Mouse (Mus musculus): ENCODE measurements around the gene Denr. TPM values are rescaled to one million over a fixed set of nuclear protein-coding genes. Genes with fewer than 3 reads are reported as not detected.

Denr gene
- polyA plus RNA-seq, 1 experiment from 2014 or later, result 82.7 TPM

DNA sequence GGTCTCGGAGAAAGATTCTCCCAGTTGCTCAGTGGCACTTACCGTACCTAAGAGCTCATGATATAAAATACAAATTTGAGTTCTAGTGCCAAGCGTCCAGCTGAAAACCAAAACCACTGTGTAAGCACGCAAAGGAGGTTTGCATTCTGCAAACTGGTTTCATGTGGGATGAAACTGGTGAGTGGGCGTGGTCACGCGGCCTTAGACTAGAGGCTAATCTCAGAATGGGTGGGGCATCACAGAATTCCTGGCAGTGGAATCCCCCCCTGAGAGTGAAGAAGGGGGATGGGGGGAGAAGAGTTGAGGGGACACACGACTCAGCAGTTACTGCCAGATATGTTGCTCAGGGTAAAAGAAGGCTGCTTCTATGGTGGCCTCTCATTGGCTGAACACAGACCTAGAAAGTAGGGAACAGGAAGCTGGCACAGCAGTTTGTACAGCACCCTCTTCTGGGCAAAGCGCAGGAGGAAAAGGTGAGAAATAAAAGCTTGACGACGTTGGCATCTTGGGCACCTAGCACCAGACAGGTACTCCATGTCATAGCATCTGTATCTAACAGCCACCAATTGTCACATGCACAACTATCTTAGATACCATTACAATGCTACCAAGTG, 2.8 kb upstream of the Denr start:
- no peak for ATAC-seq
- WGBS, result 68% methylated on average over 11 of the region's 11 CpGs
- peaks cover 7% of the 10 kb centered on the region; the same call in 1 of the 2 replicates for H3K36me3 ChIP-seq (ENCODE audit: control insufficient read depth, insufficient read depth)

DNA sequence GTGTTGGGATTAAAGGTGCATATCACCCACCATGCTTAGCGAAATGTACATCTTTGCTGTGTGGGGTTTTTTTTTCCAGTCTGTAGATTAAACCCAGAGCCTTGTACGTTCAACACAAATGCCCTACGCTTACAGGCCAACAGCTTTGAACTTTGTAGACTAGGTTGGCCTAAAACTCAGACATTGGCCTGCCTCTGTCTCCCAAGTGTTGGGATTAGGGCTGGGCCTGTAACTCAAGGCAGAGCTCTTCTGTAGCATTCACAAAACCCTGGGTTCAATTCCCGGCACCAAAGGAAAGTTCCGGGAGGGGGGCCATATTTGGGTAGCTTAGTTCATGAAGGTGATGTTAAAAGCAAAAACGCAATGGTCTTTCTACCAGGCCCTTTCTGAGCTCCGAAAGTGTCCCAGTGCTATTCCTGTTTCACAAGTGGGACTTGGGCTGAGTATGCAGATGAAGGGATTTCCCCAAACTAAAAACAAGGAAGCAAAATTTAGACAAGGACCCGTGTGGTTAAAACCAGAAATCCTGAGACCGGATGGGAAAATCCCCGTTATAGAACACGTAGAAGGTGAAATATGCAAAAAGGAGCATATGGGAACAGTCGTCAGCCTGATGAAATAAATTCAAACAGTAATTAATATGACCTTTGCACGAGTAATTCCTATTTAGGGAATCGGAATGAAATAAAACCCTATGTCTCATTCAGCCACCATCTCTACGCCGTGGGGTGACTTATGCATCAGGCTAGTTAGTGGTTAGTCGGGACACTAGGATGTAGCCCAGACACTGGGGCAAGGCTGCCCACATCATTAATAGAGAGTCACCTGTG, 614 bp upstream of the Denr start:
- no peaks in the 10 kb centered on the region for H3K9me3 ChIP-seq (ENCODE audit: control insufficient read depth)
- no peak for ATAC-seq
- H3K4me3 ChIP-seq (ENCODE audit: low read depth, low read length), result 0 out of 2 replicates have a peak overlapping the region, but pooled peaks have one; percentile 96
- H3K4me2 ChIP-seq (replicated peaks; ENCODE audit: low read depth), result peak overlapping the region; percentile 31
- TF ChIP-seq CTCF (IDR thresholded peaks at IDR 0.05; ENCODE audit: low read depth), result no peak
- no peak overlapping the region for H3K9ac ChIP-seq (ENCODE audit: low read depth, low read length)
- no peaks in the 10 kb centered on the region for H3K4me1 ChIP-seq (replicated peaks; ENCODE audit: control insufficient read depth, insufficient read depth, low read length)
- WGBS, result 64% methylated on average over 17 of the region's 17 CpGs
- no peak overlapping the region for H3K27ac ChIP-seq (ENCODE audit: low read depth, low read length)
- H3K36me3 ChIP-seq (ENCODE audit: control insufficient read depth, insufficient read depth), result peaks cover 23% of the 10 kb centered on the region
- no peaks in the 10 kb centered on the region for H3K27me3 ChIP-seq (replicated peaks; ENCODE audit: control insufficient read depth, insufficient read depth, low read length)

More for the DNA sequence above, 2.8 kb upstream of the Denr start:
- Histone ChIP-seq H3K27ac (ENCODE audit: low read depth, low read length) (no peak overlapping the region), H3K4me1 (replicated peaks; ENCODE audit: control insufficient read depth, insufficient read depth, low read length) (no peaks in the 10 kb centered on the region), H3K9me3 (ENCODE audit: control insufficient read depth) (no peaks in the 10 kb centered on the region), H3K4me3 (ENCODE audit: low read depth, low read length) (no peak overlapping the region), H3K27me3 (replicated peaks; ENCODE audit: control insufficient read depth, insufficient read depth, low read length) (no peaks in the 10 kb centered on the region), H3K9ac (ENCODE audit: low read depth, low read length) (no peak overlapping the region), H3K4me2 (replicated peaks; ENCODE audit: low read depth) (no peak overlapping the region)
- peak; percentile 43 for TF ChIP-seq CTCF (IDR thresholded peaks at IDR 0.05; ENCODE audit: low read depth)

DNA sequence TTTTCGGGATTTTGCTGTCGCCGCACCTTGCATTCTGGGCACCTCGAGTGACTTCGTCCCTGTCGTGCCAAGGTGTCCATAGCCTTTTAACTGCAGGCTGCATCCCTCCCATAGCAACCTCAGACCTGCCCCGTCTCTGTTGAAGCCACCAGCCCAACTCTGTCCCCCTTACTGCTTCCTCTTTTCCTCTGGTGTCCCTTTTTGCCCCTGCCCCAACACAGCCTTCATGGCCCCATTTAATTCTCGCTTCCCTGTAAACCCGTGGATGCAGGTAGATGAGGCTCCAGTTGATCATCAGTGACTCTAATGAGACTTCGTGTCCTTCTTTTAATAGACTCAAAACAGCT, 629 bp downstream of the Denr start:
- no peaks in the 10 kb centered on the region for H3K4me1 ChIP-seq (replicated peaks; ENCODE audit: control insufficient read depth, insufficient read depth, low read length)
- peak overlapping the region; percentile 77 for H3K4me2 ChIP-seq (replicated peaks; ENCODE audit: low read depth)
- H3K4me3 ChIP-seq (ENCODE audit: low read depth, low read length), result peak overlapping the region; percentile 96
- H3K27me3 ChIP-seq (replicated peaks; ENCODE audit: control insufficient read depth, insufficient read depth, low read length), result no peaks in the 10 kb centered on the region
- TF ChIP-seq CTCF (IDR thresholded peaks at IDR 0.05; ENCODE audit: low read depth), result no peak
- H3K9me3 ChIP-seq (ENCODE audit: control insufficient read depth), result no peaks in the 10 kb centered on the region
- H3K27ac ChIP-seq (ENCODE audit: low read depth, low read length), result no peak overlapping the region
- H3K36me3 ChIP-seq (ENCODE audit: control insufficient read depth, insufficient read depth), result peaks cover 26% of the 10 kb centered on the region
- ATAC-seq, result no peak; the same call in 1 of the 2 replicates
- under 1% methylated on average over 10 of the region's 10 CpGs for WGBS
- peak overlapping the region; percentile 99 for H3K9ac ChIP-seq (ENCODE audit: low read depth, low read length)

GRCm38 (mm10) chr5:123914852-123915251, 7.9 kb downstream of the Denr start:
- H3K9ac ChIP-seq (ENCODE audit: low read depth, low read length), result no peak overlapping the region
- no peaks in the 10 kb centered on the region for H3K4me1 ChIP-seq (replicated peaks; ENCODE audit: control insufficient read depth, insufficient read depth, low read length)
- H3K27me3 ChIP-seq (replicated peaks; ENCODE audit: control insufficient read depth, insufficient read depth, low read length), result no peaks in the 10 kb centered on the region
- no peak overlapping the region for H3K4me2 ChIP-seq (replicated peaks; ENCODE audit: low read depth)
- H3K27ac ChIP-seq (ENCODE audit: low read depth, low read length), result no peak overlapping the region
- H3K36me3 ChIP-seq (ENCODE audit: control insufficient read depth, insufficient read depth), result peaks cover 46% of the 10 kb centered on the region
- no peak overlapping the region for H3K4me3 ChIP-seq (ENCODE audit: low read depth, low read length)
- ATAC-seq, result no peak
- H3K9me3 ChIP-seq (ENCODE audit: control insufficient read depth), result no peaks in the 10 kb centered on the region
- TF ChIP-seq CTCF (IDR thresholded peaks at IDR 0.05; ENCODE audit: low read depth), result no peak
- 90% methylated on average over 3 of the region's 3 CpGs for WGBS

DNA sequence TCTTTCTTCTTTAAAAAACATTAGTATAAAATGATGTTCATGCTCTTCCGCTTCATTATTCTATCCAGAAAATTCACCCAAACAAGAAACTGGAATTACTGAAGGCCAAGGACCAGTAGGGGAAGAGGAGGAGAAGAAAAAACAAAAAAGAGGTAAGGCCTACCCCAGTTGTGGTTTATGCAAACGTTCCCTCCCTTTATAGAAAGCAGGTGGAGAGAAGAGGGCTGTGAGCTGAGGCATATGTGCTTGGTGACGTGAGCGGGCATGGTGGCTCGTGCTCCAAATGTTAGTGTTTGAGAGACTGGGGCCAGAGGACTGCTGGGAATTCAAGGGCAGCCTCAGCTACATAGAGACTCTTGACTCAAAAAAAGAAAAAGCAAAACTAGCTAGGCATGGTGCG, 15.1 kb downstream of the Denr start:
- no peak for TF ChIP-seq CTCF (IDR thresholded peaks at IDR 0.05; ENCODE audit: low read depth)
- H3K36me3 ChIP-seq (ENCODE audit: control insufficient read depth, insufficient read depth), result peaks cover 79% of the 10 kb centered on the region
- H3K4me1 ChIP-seq (replicated peaks; ENCODE audit: control insufficient read depth, insufficient read depth, low read length), result no peaks in the 10 kb centered on the region
- H3K9me3 ChIP-seq (ENCODE audit: control insufficient read depth), result no peaks in the 10 kb centered on the region
- no peak overlapping the region for H3K4me3 ChIP-seq (ENCODE audit: low read depth, low read length)
- no peaks in the 10 kb centered on the region for H3K27me3 ChIP-seq (replicated peaks; ENCODE audit: control insufficient read depth, insufficient read depth, low read length)
- ATAC-seq, result no peak
- 96% methylated on average over 6 of the region's 6 CpGs for WGBS
- H3K27ac ChIP-seq (ENCODE audit: low read depth, low read length), result no peak overlapping the region
- no peak overlapping the region for H3K4me2 ChIP-seq (replicated peaks; ENCODE audit: low read depth)
- no peak overlapping the region; the same call in 1 of the 2 replicates for H3K9ac ChIP-seq (ENCODE audit: low read depth, low read length)

DNA sequence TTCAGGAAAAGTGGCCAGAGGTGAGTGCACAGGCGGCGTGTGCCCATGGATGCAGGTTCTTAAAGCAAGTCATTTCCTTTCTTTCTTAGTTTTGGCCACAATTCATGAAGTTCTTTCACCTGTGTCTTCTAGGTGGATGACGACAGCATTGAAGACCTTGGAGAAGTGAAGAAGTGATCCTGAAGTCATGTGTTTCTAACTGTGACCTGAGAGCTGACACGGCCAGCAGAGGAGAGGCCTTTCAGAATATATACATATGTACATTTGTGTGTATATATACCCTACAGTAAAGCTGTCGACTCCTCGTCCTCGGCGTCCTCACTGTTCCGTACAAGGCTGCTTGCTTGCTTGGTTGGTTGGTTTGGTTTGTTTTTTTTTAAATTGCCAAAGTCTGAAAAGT, 20.1 kb downstream of the Denr start, which contains the start of gene Gm43518:
TSS of gene Gm43518 (plus strand) at position 301 of the 400 bp plus-strand sequence.
- H3K9me3 ChIP-seq (ENCODE audit: control insufficient read depth), result no peaks in the 10 kb centered on the region
- WGBS, result 92% methylated on average over 9 of the region's 9 CpGs
- H3K36me3 ChIP-seq (ENCODE audit: control insufficient read depth, insufficient read depth), result peaks cover 56% of the 10 kb centered on the region
- no peak within 1 kb of the TSS for H3K9ac ChIP-seq (ENCODE audit: low read depth, low read length)
- no peak for ATAC-seq
- H3K4me3 ChIP-seq (ENCODE audit: low read depth, low read length), result no peak within 1 kb of the TSS
- H3K27ac ChIP-seq (ENCODE audit: low read depth, low read length), result no peak within 1 kb of the TSS
- peaks cover 3% of the 10 kb centered on the region; the same call in 1 of the 2 replicates for H3K4me1 ChIP-seq (replicated peaks; ENCODE audit: control insufficient read depth, insufficient read depth, low read length)
- TF ChIP-seq CTCF (IDR thresholded peaks at IDR 0.05; ENCODE audit: low read depth), result no peak
- no peak within 1 kb of the TSS for H3K4me2 ChIP-seq (replicated peaks; ENCODE audit: low read depth)
- H3K27me3 ChIP-seq (replicated peaks; ENCODE audit: control insufficient read depth, insufficient read depth, low read length), result no peaks in the 10 kb centered on the region

All from intestine, postnatal 0 days (tissue).